Mouse (Mus musculus) left cerebral cortex, adult 8-10 months (tissue): ENCODE measurements around the gene Hfm1. TPM values are rescaled to one million over a fixed set of nuclear protein-coding genes. Genes with fewer than 3 reads are reported as not detected.

ENCODE experiments used
- microRNA-seq, 2 experiments: library from miRNA; unstranded; fragments of <30 nt; microRNA quantifications; one replicate each; pipeline ENCODE4 v1.2.0; 2022
- total RNA-seq, 4 experiments: library from RNA; stranded (reverse); gene quantifications; 2 replicates each; pipeline ENCODE4 v1.2.4; 2022

The Hfm1 gene
- total RNA-seq, 4 experiments from 2014 or later = 1.3 to 2.6 (median 1.9) TPM

Small RNAs within 50 kb of the gene (microRNA-seq; reads per million reads assigned to microRNA genes)
- 0 reads per million in 2 experiments for gene Gm27527

Other genes starting within 250 kb of the Hfm1 start
- 100 to 1,000 TPM; 122 to 145 (median 134) TPM for gene Zfp644, start 229.0 kb downstream of the Hfm1 start, total RNA-seq
- 10 to 100 TPM in 1 of 4 experiments, 1 to 10 TPM in 3; 7.0 to 11.8 (median 9.2) TPM for gene Cdc7, start 38.0 kb upstream of the Hfm1 start, total RNA-seq